Comparison of ENCODE assay signal across 10 mouse cellular contexts in genomic region chr11:78828386-78828785, GRCm38 (mm10). TPM values are rescaled to one million over a fixed set of nuclear protein-coding genes. Genes with fewer than 3 reads are reported as not detected.
DNase-seq lines count a peak whose midpoint lies in the region; ATAC-seq and TF ChIP-seq lines count a peak whose summit lies in the region.
"Had no signal": no experiment of that assay in that cellular context is flagged by ENCODE, and none has a peak within 500 bp of the region (broad histone marks: within the 10 kb centered on the region; RNA-seq: fewer than 3 reads in every experiment).

No protein-coding gene starts in this region.

- no peak overlapping the region for H3K4me2 ChIP-seq in embryonic facial prominence, embryonic 11.5 days (ENCODE audit: low read depth, low read length)

- no peak overlapping the region for H3K4me3 ChIP-seq in liver, adult 2 months (ENCODE audit: insufficient read depth, low read depth, low read length)
- no peak overlapping the region for H3K4me3 ChIP-seq in embryonic facial prominence, embryonic 11.5 days (ENCODE audit: low read depth, low read length)

- DNase-seq in cerebellum, postnatal 10 days = peak; percentile 57 to 59
- no peak for DNase-seq in cerebellum, adult 9-11 months
- peak; percentile 73 for DNase-seq in liver, adult 2 months (ENCODE audit: extremely low read depth, low read depth, low spot score)
- no peak for DNase-seq in liver
- DNase-seq in embryonic facial prominence, embryonic 11.5 days (ENCODE audit: low spot score) = peak; percentile 52
- DNase-seq in retina, embryonic 14.5 days (ENCODE audit: low spot score) = peak; percentile 77
- DNase-seq in frontal cortex, postnatal 14 days (ENCODE audit: low spot score in 2 of 2) = no peak
- DNase-seq in right cerebral cortex, postnatal 4 days = no peak
- DNase-seq: gastrocnemius, postnatal 25 days; layer of hippocampus, adult 9-11 months had no signal

- TF ChIP-seq POLR2A in liver, adult 2 months (IDR thresholded peaks at IDR 0.05; ENCODE audit: extremely low read depth, insufficient read depth, low read length) = no peak

- no peak overlapping the region for H3K27ac ChIP-seq in liver, adult 2 months (replicated peaks; ENCODE audit: insufficient read depth, low read depth, low read length)
- H3K27ac ChIP-seq in embryonic facial prominence, embryonic 11.5 days (replicated peaks; ENCODE audit: low read depth, low read length) = no peak overlapping the region

- no peaks in the 10 kb centered on the region for H3K9me3 ChIP-seq in embryonic facial prominence, embryonic 11.5 days (replicated peaks; ENCODE audit: control insufficient read depth, low read length)

- no peaks in the 10 kb centered on the region for H3K27me3 ChIP-seq in liver, adult 2 months (ENCODE audit: control insufficient read depth, insufficient read depth, low read length)
- H3K27me3 ChIP-seq in embryonic facial prominence, embryonic 11.5 days (ENCODE audit: control insufficient read depth, insufficient read depth, low read length) = no peaks in the 10 kb centered on the region

- WGBS in liver, adult 2 months = 6% methylated on average over 2 of the region's 2 CpGs
- WGBS in embryonic facial prominence, embryonic 11.5 days = 44% methylated on average over 2 of the region's 2 CpGs

- peaks cover 5% of the 10 kb centered on the region for H3K4me1 ChIP-seq in liver, adult 2 months (ENCODE audit: control insufficient read depth, insufficient read depth, low read length)
- H3K4me1 ChIP-seq in embryonic facial prominence, embryonic 11.5 days (ENCODE audit: control insufficient read depth, insufficient read depth, low read length) = no peaks in the 10 kb centered on the region

- ATAC-seq in embryonic facial prominence, embryonic 11.5 days (replicated peaks; ENCODE audit: insufficient number of reproducible peaks, low FRiP score, low TSS enrichment, low read depth) = no peak

- 0 out of 2 replicates have a peak, but pooled peaks cover 2% of the 10 kb centered on the region for H3K79me2 ChIP-seq in liver, adult 2 months (ENCODE audit: control insufficient read depth, insufficient read depth, low read length)

- peak; percentile 27; the same call in 1 of the 2 replicates for TF ChIP-seq CTCF in liver, adult 2 months (IDR thresholded peaks at IDR 0.05; ENCODE audit: low read depth, low read length)

- H3K36me3 ChIP-seq in liver, adult 2 months (ENCODE audit: control insufficient read depth, insufficient read depth, low read length) = no peaks in the 10 kb centered on the region
- no peaks in the 10 kb centered on the region for H3K36me3 ChIP-seq in embryonic facial prominence, embryonic 11.5 days (replicated peaks; ENCODE audit: control insufficient read depth, insufficient read depth, low read depth, low read length)

- no peak overlapping the region for H3K9ac ChIP-seq in liver, adult 2 months (ENCODE audit: low read depth, low read length)
- no peak overlapping the region for H3K9ac ChIP-seq in embryonic facial prominence, embryonic 11.5 days (replicated peaks; ENCODE audit: low read length)

RNA-seq across cellular contexts. Expression of gene Lyrm9, which starts 2.0 kb away (rescaled TPM):
- total RNA-seq in liver, adult 2 months (2014; rRNA removed) = 17.7 and 20.6 TPM in 2 replicates
- polyA plus RNA-seq in liver, adult 2 months (2012; rRNA removed) = 13.6 and 15.2 TPM in 2 replicates
- 12.4 and 14.2 TPM in 2 replicates for polyA plus RNA-seq in embryonic facial prominence, embryonic 11.5 days (2014; fragmentation: Nextera tagmentation; extraction: Ambion mirVana)

Comparison
In these comparisons a context has a peak if more than half of its experiments do, and no peak if none do; other contexts are left out.
1. DNase-seq: peak in cerebellum, postnatal 10 days (2 of 2), liver, adult 2 months (single experiment), embryonic facial prominence, embryonic 11.5 days (single experiment) and retina, embryonic 14.5 days (single experiment); none in cerebellum, adult 9-11 months (single experiment), liver (single experiment), frontal cortex, postnatal 14 days (0 of 2) and right cerebral cortex, postnatal 4 days (single experiment).